Mouse (Mus musculus) intestine, postnatal 0 days (tissue): ENCODE results near the gene Cemip. TPM values are rescaled to one million over a fixed set of nuclear protein-coding genes. Genes with fewer than 3 reads are reported as not detected.

Experiments used
- ATAC-seq: fragments of 200-750 bp; cut with Nextera tagmentation; 2 replicates; pipeline ENCODE4 v1.8.0; 2017; ENCODE audit warnings: mild to moderate bottlenecking, moderate TSS enrichment, moderate library complexity
- H3K27ac ChIP-seq: fragments of 300-500 bp; sonication (generic); 2 replicates; pipeline ENCODE4 v1.5.1; 2014; ENCODE audit warnings: mild to moderate bottlenecking, low read depth, low read length, moderate library complexity
- H3K27me3 ChIP-seq: fragments of 300-500 bp; sonication (generic); replicated peaks from 2 replicates; pipeline ENCODE4 v1.6.1; 2014; ENCODE audit warnings: low read length, mixed read lengths; ENCODE audit not compliant: control insufficient read depth, insufficient read depth
- H3K36me3 ChIP-seq: fragments of 300-500 bp; sonication (generic); 2 replicates; pipeline ENCODE4 v1.6.1; 2014; ENCODE audit warnings: mild to moderate bottlenecking, moderate library complexity; ENCODE audit not compliant: control insufficient read depth, insufficient read depth
- H3K4me1 ChIP-seq: fragments of 300-500 bp; sonication (generic); replicated peaks from 2 replicates; pipeline ENCODE4 v1.6.1; 2014; ENCODE audit warnings: antibody characterized with exemption, low read length, mixed read lengths; ENCODE audit not compliant: control insufficient read depth, insufficient read depth
- H3K4me2 ChIP-seq: fragments of 300-500 bp; sonication (generic); replicated peaks from 2 replicates; pipeline ENCODE4 v1.6.1; 2014; ENCODE audit warnings: low read depth, mild to moderate bottlenecking, moderate library complexity
- H3K4me3 ChIP-seq: fragments of 300-500 bp; sonication (generic); 2 replicates; pipeline ENCODE4 v1.5.1; 2014; ENCODE audit warnings: low read depth, low read length
- H3K9ac ChIP-seq: fragments of 300-500 bp; sonication (generic); 2 replicates; pipeline ENCODE4 v1.6.1; 2014; ENCODE audit warnings: mild to moderate bottlenecking, low read depth, low read length
- H3K9me3 ChIP-seq: fragments of 300-500 bp; sonication (generic); 2 replicates; pipeline ENCODE4 v1.6.1; 2016; ENCODE audit warnings: mixed run types; ENCODE audit not compliant: control insufficient read depth
- CTCF ChIP-seq: sonication (generic); IDR thresholded peaks from 2 replicates; pipeline ENCODE4 v1.5.1; 2016; ENCODE audit warnings: low read depth, mild to moderate bottlenecking, control low read depth, antibody characterized with exemption, moderate library complexity
- WGBS: fragments of 180-500 bp; shearing (Covaris S2); extraction: QIAGEN DNeasy Blood & Tissue Kit; methylation state at CpG from one replicate; pipeline ENCODE4 v1.1.7; 2014; 5-methylcytosine and 5-hydroxymethylcytosine counted together
- polyA plus RNA-seq: library from polyadenylated mRNA; unstranded; fragments of >200 nt; fragmentation: Nextera tagmentation; extraction: Ambion mirVana; gene quantifications from 2 replicates; pipeline ENCODE4 v1.2.1, GENCODE M21; 2015

The Cemip gene
- polyA plus RNA-seq, 1 experiment from 2014 or later = 0.53 TPM

GRCm38 (mm10) chr7:83914566-83914965 lies 171.7 kb downstream of the Cemip start:
- no peak overlapping the region for H3K4me3 ChIP-seq
- H3K4me2 ChIP-seq = no peak overlapping the region
- no peaks in the 10 kb centered on the region for H3K9me3 ChIP-seq
- H3K27me3 ChIP-seq = no peaks in the 10 kb centered on the region
- no peaks in the 10 kb centered on the region for H3K36me3 ChIP-seq
- no peaks in the 10 kb centered on the region for H3K4me1 ChIP-seq
- TF ChIP-seq CTCF = peak; percentile 93
- no peak overlapping the region for H3K9ac ChIP-seq
- no peak overlapping the region for H3K27ac ChIP-seq
- under 1% methylated on average over 3 of the region's 3 CpGs for WGBS
- ATAC-seq = no peak

DNA sequence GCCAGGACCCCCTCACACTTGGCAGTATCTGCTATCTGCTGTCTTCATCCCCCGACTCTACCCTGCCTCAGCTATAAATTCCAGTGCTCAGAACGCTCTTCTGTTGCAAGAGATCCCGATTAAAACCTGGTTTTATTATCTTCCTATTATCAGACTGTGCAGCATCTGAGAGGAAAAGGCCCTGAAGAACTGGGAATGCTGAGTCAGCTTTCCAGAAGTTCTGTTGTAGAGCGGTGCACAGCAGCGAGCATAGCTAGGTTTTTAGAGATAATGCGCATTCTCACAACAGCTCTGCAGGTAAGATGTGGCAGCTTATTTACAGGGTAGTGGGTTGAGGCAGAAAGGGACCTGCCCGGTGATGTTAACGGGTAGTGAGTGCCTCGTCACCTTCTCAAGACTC lies 172.3 kb downstream of the Cemip start:
- no peak for ATAC-seq
- 72% methylated on average over 9 of the region's 9 CpGs for WGBS
- Histone ChIP-seq H3K9ac (no peak overlapping the region), H3K4me2 (no peak overlapping the region), H3K4me1 (no peaks in the 10 kb centered on the region), H3K4me3 (no peak overlapping the region), H3K27me3 (no peaks in the 10 kb centered on the region), H3K36me3 (no peaks in the 10 kb centered on the region), H3K9me3 (no peaks in the 10 kb centered on the region), H3K27ac (no peak overlapping the region)
- no peak for TF ChIP-seq CTCF

GRCm38 (mm10) chr7:83913405-83913932 lies 172.8 kb downstream of the Cemip start:
- H3K9ac ChIP-seq = no peak overlapping the region
- WGBS = 82% methylated on average over 6 of the region's 6 CpGs
- no peaks in the 10 kb centered on the region for H3K4me1 ChIP-seq
- no peak for TF ChIP-seq CTCF
- H3K9me3 ChIP-seq = no peaks in the 10 kb centered on the region
- no peak overlapping the region for H3K4me2 ChIP-seq
- no peaks in the 10 kb centered on the region for H3K36me3 ChIP-seq
- ATAC-seq = no peak
- H3K27me3 ChIP-seq = no peaks in the 10 kb centered on the region
- no peak overlapping the region for H3K27ac ChIP-seq
- no peak overlapping the region for H3K4me3 ChIP-seq

GRCm38 (mm10) chr7:83911909-83912308 lies 174.4 kb downstream of the Cemip start:
- H3K4me3 ChIP-seq = no peak overlapping the region
- no peak for TF ChIP-seq CTCF
- no peaks in the 10 kb centered on the region for H3K27me3 ChIP-seq
- H3K4me1 ChIP-seq = no peaks in the 10 kb centered on the region
- H3K9me3 ChIP-seq = no peaks in the 10 kb centered on the region
- H3K36me3 ChIP-seq = no peaks in the 10 kb centered on the region
- no peak for ATAC-seq
- H3K4me2 ChIP-seq = no peak overlapping the region
- 57% methylated on average over 3 of the region's 3 CpGs for WGBS
- H3K27ac ChIP-seq = no peak overlapping the region
- H3K9ac ChIP-seq = no peak overlapping the region

GRCm38 (mm10) chr7:83904831-83905230 lies 181.5 kb downstream of the Cemip start:
- no peak overlapping the region for H3K9ac ChIP-seq
- H3K4me1 ChIP-seq = no peaks in the 10 kb centered on the region
- H3K27me3 ChIP-seq = no peaks in the 10 kb centered on the region
- H3K36me3 ChIP-seq = peaks cover 13% of the 10 kb centered on the region
- no peak for ATAC-seq
- H3K9me3 ChIP-seq = no peaks in the 10 kb centered on the region
- WGBS = 82% methylated on average over 3 of the region's 3 CpGs
- no peak overlapping the region for H3K4me3 ChIP-seq
- H3K4me2 ChIP-seq = no peak overlapping the region
- TF ChIP-seq CTCF = no peak
- H3K27ac ChIP-seq = no peak overlapping the region

GRCm38 (mm10) chr7:83902296-83903145 lies 183.8 kb downstream of the Cemip start:
- H3K4me1 ChIP-seq = no peaks in the 10 kb centered on the region
- WGBS = 46% methylated on average over 5 of the region's 5 CpGs
- no peak overlapping the region for H3K27ac ChIP-seq
- peaks cover 34% of the 10 kb centered on the region for H3K36me3 ChIP-seq
- no peaks in the 10 kb centered on the region for H3K27me3 ChIP-seq
- no peak overlapping the region for H3K4me3 ChIP-seq
- TF ChIP-seq CTCF = no peak
- no peak overlapping the region for H3K4me2 ChIP-seq
- ATAC-seq = no peak
- H3K9me3 ChIP-seq = no peaks in the 10 kb centered on the region
- no peak overlapping the region for H3K9ac ChIP-seq
